Mouse (Mus musculus): Measurements from ENCODE around the gene Isg20. TPM values are rescaled to one million over a fixed set of nuclear protein-coding genes. Genes with fewer than 3 reads are reported as not detected.

Gene Isg20
- polyA plus RNA-seq, 1 experiment from 2014 or later = 0.29 TPM

DNA sequence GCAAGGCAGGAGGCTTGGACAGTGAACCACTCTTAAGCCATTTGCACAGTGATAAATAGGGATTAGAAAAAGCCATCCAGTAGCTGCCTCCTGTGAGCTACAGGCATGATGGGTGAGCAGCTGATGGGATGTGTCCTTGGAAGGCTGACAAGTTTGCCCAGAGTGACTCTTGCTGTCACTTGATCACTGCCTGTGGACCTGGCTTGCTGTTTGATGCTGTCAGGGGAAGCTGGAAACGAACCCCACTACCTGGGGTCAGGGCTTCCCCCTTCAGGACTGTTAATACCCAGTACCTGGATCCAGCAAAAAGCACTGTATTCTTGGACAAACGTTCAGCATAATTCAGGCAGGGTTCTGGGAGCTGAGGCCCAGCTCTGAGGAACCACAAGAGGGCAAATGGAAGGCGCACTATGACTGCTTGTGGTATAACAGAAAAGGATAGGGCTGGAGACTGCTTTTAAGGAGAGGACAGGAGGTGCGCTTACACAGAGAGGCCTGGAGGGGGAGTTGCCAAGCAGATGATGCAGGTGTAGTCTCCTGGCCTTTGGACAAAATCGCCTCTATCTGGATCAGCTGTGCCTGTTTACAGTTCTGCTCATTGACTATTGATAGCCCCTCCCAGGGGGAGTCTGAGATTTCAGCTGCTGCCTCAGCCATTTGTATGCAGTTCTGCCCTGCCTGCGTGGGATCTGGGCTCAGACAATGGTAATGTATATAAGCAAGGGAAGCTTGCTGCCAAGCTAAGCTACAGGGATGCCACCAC lies 2.7 kb upstream of the Isg20 start:
- Histone ChIP-seq H3K36me3 (replicated peaks) (peaks cover 24% of the 10 kb centered on the region), H3K9me3 (no peaks in the 10 kb centered on the region), H3K4me1 (peaks cover 16% of the 10 kb centered on the region), H3K27me3 (no peaks in the 10 kb centered on the region), H3K27ac (no peak overlapping the region), H3K4me2 (no peak overlapping the region), H3K9ac (no peak overlapping the region), H3K4me3 (replicated peaks) (no peak overlapping the region)
- no peak; the same call in 1 of the 2 replicates for ATAC-seq (ENCODE audit: low FRiP score)
- 40% methylated on average over 6 of the region's 6 CpGs for WGBS

- 88% methylated on average over 4 of the region's 4 CpGs for WGBS
- Histone ChIP-seq H3K36me3 (replicated peaks) (peaks cover 17% of the 10 kb centered on the region), H3K27ac (no peak overlapping the region), H3K9me3 (no peaks in the 10 kb centered on the region), H3K9ac (no peak overlapping the region), H3K4me3 (replicated peaks) (no peak overlapping the region), H3K4me2 (no peak overlapping the region), H3K4me1 (peaks cover 16% of the 10 kb centered on the region), H3K27me3 (no peaks in the 10 kb centered on the region)
- no peak for ATAC-seq (ENCODE audit: low FRiP score)
These were observed 2.0 kb upstream of the Isg20 start for GRCm38 (mm10) chr7:78911209-78911608.

DNA sequence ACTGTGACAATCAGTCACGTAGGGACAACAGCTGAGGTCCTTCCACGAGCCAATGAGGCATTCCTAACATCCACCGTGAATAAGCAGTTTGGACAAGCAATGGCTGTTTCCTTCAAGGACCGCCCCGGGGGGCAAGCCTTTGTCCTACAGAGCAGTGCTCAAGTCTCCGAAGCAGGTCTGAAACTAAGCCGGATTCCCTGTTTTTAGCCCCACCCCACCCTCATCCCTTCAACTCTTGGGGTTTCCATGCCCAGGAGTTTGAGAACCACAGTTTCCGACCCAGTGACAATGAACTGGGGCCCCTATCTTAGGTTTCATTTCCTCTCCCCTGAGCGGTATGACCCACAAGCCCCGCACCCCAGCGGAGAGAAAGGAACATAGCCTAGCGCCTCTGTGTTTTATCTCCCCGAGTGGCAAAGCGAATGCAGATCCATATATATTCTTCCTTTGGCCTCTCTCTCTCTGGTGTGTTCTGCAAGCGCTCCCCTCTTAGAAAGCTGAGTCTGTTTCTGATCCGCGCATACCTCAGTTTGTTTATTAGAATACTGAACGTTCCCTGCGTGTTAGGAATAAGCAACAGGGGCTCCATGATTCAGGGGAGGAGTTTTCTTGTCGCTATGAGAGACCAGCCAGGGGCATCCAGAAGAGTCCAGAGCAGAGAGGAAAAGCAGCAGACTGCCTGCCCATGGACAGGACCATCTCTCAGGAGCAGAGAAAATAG lies 811 bp upstream of the Isg20 start:
- H3K4me1 ChIP-seq = peaks cover 16% of the 10 kb centered on the region
- no peak overlapping the region for H3K27ac ChIP-seq
- 0 out of 2 replicates have a peak overlapping the region, but pooled peaks have one; percentile 3 for H3K4me3 ChIP-seq (replicated peaks)
- 0 out of 2 replicates have a peak, but pooled peaks have one; percentile 11 for ATAC-seq (ENCODE audit: low FRiP score)
- no peaks in the 10 kb centered on the region for H3K9me3 ChIP-seq
- 13% methylated on average over 20 of the region's 20 CpGs for WGBS
- H3K36me3 ChIP-seq (replicated peaks) = peaks cover 6% of the 10 kb centered on the region; the same call in 1 of the 2 replicates
- no peak overlapping the region for H3K9ac ChIP-seq
- H3K27me3 ChIP-seq = no peaks in the 10 kb centered on the region
- peak overlapping the region; percentile 42 for H3K4me2 ChIP-seq

- peak; percentile 10; the same call in 1 of the 2 replicates for ATAC-seq (ENCODE audit: low FRiP score)
- H3K9ac ChIP-seq = no peak overlapping the region
- no peaks in the 10 kb centered on the region for H3K9me3 ChIP-seq
- H3K36me3 ChIP-seq (replicated peaks) = no peaks in the 10 kb centered on the region
- 86% methylated on average over 19 of the region's 19 CpGs for whole genome bisulfite sequencing
- peaks cover 16% of the 10 kb centered on the region for H3K4me1 ChIP-seq
- H3K27me3 ChIP-seq = no peaks in the 10 kb centered on the region
- H3K4me3 ChIP-seq (replicated peaks) = no peak overlapping the region
- no peak overlapping the region for H3K4me2 ChIP-seq
- no peak overlapping the region for H3K27ac ChIP-seq
These were observed 673 bp downstream of the Isg20 start for GRCm38 (mm10) chr7:78913649-78914544.

- Histone ChIP-seq H3K4me2 (no peak overlapping the region), H3K4me1 (peaks cover 16% of the 10 kb centered on the region), H3K27ac (no peak overlapping the region), H3K36me3 (replicated peaks) (no peaks in the 10 kb centered on the region), H3K9me3 (no peaks in the 10 kb centered on the region), H3K9ac (no peak overlapping the region), H3K4me3 (replicated peaks) (no peak overlapping the region), H3K27me3 (no peaks in the 10 kb centered on the region)
- no peak for ATAC-seq (ENCODE audit: low FRiP score)
- WGBS = 92% methylated on average over 3 of the region's 3 CpGs
These were observed 1.3 kb downstream of the Isg20 start for GRCm38 (mm10) chr7:78914545-78914845.

GRCm38 (mm10) chr7:78914896-78915510 lies 1.8 kb downstream of the Isg20 start:
- Histone ChIP-seq H3K9me3 (no peaks in the 10 kb centered on the region), H3K4me2 (no peak overlapping the region), H3K36me3 (replicated peaks) (no peaks in the 10 kb centered on the region), H3K27me3 (no peaks in the 10 kb centered on the region), H3K27ac (no peak overlapping the region), H3K4me3 (replicated peaks) (no peak overlapping the region), H3K4me1 (peaks cover 16% of the 10 kb centered on the region), H3K9ac (no peak overlapping the region)
- ATAC-seq (ENCODE audit: low FRiP score) = no peak
- 91% methylated on average over 11 of the region's 11 CpGs for WGBS

- 68% methylated on average over 4 of the region's 4 CpGs for WGBS
- H3K27me3 ChIP-seq = 0 out of 2 replicates have a peak, but pooled peaks cover 5% of the 10 kb centered on the region
- H3K36me3 ChIP-seq (replicated peaks) = no peaks in the 10 kb centered on the region
- no peak overlapping the region for H3K27ac ChIP-seq
- no peaks in the 10 kb centered on the region for H3K9me3 ChIP-seq
- no peak overlapping the region for H3K4me2 ChIP-seq
- no peak for ATAC-seq (ENCODE audit: low FRiP score)
- H3K4me1 ChIP-seq = no peaks in the 10 kb centered on the region
- H3K4me3 ChIP-seq (replicated peaks) = no peak overlapping the region
- H3K9ac ChIP-seq = no peak overlapping the region
These were observed 5.5 kb downstream of the Isg20 start for GRCm38 (mm10) chr7:78918686-78919085.

DNA sequence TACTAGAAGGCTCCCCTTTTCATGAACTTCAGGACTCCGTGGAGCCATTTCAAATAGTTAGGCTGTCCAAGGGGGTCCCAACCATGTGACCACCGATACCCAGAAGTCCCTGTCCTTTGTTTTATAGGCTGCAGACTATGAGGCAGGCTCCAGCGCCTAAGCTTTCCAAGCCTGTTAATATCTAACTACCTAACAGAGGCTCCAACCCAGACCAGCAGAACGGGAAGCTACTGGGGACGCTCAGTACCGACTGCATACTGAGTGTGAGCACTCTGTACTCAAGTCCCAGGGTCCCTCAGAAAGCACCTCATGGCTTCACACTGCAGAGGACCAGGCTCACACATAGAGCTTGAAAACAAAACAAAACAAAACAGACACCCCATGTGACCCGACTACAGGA lies 9.3 kb downstream of the Isg20 start:
- ATAC-seq (ENCODE audit: low FRiP score) = no peak
- no peaks in the 10 kb centered on the region for H3K9me3 ChIP-seq
- no peak overlapping the region for H3K27ac ChIP-seq
- no peak overlapping the region for H3K4me2 ChIP-seq
- no peak overlapping the region for H3K9ac ChIP-seq
- H3K36me3 ChIP-seq (replicated peaks) = no peaks in the 10 kb centered on the region
- H3K4me3 ChIP-seq (replicated peaks) = no peak overlapping the region
- peaks cover 5% of the 10 kb centered on the region; the same call in 1 of the 2 replicates for H3K27me3 ChIP-seq
- no peaks in the 10 kb centered on the region for H3K4me1 ChIP-seq
- 82% methylated on average over 7 of the region's 7 CpGs for WGBS

DNA sequence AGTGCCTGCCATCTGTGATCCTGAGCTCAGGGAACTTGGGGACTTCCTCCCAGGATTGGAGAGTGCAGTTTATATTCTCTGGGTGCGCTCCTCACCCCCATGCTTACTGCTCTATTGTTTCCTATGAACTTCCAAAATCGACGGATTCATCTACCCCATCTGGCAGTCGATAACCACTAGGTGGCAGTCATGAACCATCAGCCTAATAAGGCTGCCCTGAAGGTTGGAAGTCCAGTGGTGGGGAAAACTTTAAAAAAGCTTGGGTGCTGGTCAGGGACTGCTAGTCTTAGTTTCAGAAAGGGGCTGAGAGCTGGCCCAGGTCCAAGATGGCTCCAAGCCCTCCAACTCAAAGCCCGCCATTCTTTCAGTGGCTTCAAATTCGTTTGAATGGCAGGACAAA lies 11.1 kb downstream of the Isg20 start:
- 7% methylated on average over 6 of the region's 6 CpGs for WGBS
- Histone ChIP-seq H3K9me3 (no peaks in the 10 kb centered on the region), H3K4me3 (replicated peaks) (no peak overlapping the region), H3K36me3 (replicated peaks) (no peaks in the 10 kb centered on the region), H3K9ac (no peak overlapping the region), H3K27ac (no peak overlapping the region), H3K4me2 (no peak overlapping the region), H3K4me1 (no peaks in the 10 kb centered on the region), H3K27me3 (peaks cover 5% of the 10 kb centered on the region; the same call in 1 of the 2 replicates)
- ATAC-seq (ENCODE audit: low FRiP score) = peak; percentile 51; the same call in 1 of the 2 replicates

DNA sequence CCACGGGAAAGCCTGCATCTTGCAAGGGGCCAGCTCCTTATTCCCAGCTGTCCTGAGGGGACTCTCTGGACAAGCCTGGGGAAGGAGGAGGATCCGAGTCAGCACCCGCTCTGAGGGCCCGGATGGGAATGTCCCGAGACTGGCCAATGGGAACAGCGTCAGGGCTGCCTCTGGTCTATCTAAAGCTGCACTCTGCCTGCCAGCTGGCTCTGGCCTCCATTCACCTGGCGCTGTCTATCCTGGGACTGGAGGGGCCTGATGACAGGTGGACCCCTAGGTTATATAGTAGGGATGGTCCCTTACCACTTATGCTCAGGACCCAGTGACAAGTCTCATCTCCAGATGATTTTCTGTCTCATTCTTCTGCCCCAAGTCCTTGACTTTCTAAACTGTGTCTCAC lies 11.6 kb downstream of the Isg20 start:
- no peaks in the 10 kb centered on the region for H3K4me1 ChIP-seq
- ATAC-seq (ENCODE audit: low FRiP score) = no peak
- H3K4me2 ChIP-seq = no peak overlapping the region
- H3K36me3 ChIP-seq (replicated peaks) = no peaks in the 10 kb centered on the region
- H3K4me3 ChIP-seq (replicated peaks) = no peak overlapping the region
- WGBS = 61% methylated on average over 7 of the region's 7 CpGs
- H3K9ac ChIP-seq = no peak overlapping the region
- H3K27me3 ChIP-seq = peaks cover 5% of the 10 kb centered on the region; the same call in 1 of the 2 replicates
- H3K9me3 ChIP-seq = no peaks in the 10 kb centered on the region
- H3K27ac ChIP-seq = no peak overlapping the region

GRCm38 (mm10) chr7:78925680-78926079 lies 12.5 kb downstream of the Isg20 start:
- no peaks in the 10 kb centered on the region for H3K9me3 ChIP-seq
- peaks cover 5% of the 10 kb centered on the region; the same call in 1 of the 2 replicates for H3K27me3 ChIP-seq
- H3K4me2 ChIP-seq = no peak overlapping the region
- ATAC-seq (ENCODE audit: low FRiP score) = no peak
- H3K27ac ChIP-seq = no peak overlapping the region
- WGBS = 78% methylated on average over 7 of the region's 7 CpGs
- no peaks in the 10 kb centered on the region for H3K36me3 ChIP-seq (replicated peaks)
- H3K4me1 ChIP-seq = no peaks in the 10 kb centered on the region
- no peak overlapping the region for H3K4me3 ChIP-seq (replicated peaks)
- H3K9ac ChIP-seq = no peak overlapping the region

- Histone ChIP-seq H3K4me1 (no peaks in the 10 kb centered on the region), H3K4me2 (no peak overlapping the region), H3K4me3 (replicated peaks) (no peak overlapping the region), H3K9ac (no peak overlapping the region), H3K36me3 (replicated peaks) (no peaks in the 10 kb centered on the region), H3K27me3 (peaks cover 5% of the 10 kb centered on the region; the same call in 1 of the 2 replicates), H3K9me3 (no peaks in the 10 kb centered on the region), H3K27ac (no peak overlapping the region)
- WGBS = 78% methylated on average over 9 of the region's 9 CpGs
- no peak for ATAC-seq (ENCODE audit: low FRiP score)
These were observed 12.9 kb downstream of the Isg20 start for GRCm38 (mm10) chr7:78926156-78926555.
